Mouse (Mus musculus) limb, embryonic 14.5 days (tissue): ENCODE data around the gene Ldb1. TPM values are rescaled to one million over a fixed set of nuclear protein-coding genes. Genes with fewer than 3 reads are reported as not detected.

ENCODE experiments used
- ATAC-seq: fragments of 200-750 bp; cut with Nextera tagmentation; 2 replicates; pipeline ENCODE4 v1.8.0; 2017; ENCODE audit warnings: low read depth, moderate number of reproducible peaks, moderate TSS enrichment; ENCODE audit not compliant: low FRiP score
- DNase-seq: peaks from one replicate; pipeline ENCODE4 v3.0.0-alpha.2; 2015; ENCODE audit warnings: low spot score
- H3K27ac ChIP-seq: fragments of 300-500 bp; sonication (generic); replicated peaks from 2 replicates; pipeline ENCODE4 v1.5.1; 2014; ENCODE audit warnings: low read depth, mild to moderate bottlenecking, low read length, moderate library complexity, mixed read lengths
- H3K27me3 ChIP-seq: fragments of 300-500 bp; sonication (generic); 2 replicates; pipeline ENCODE4 v1.6.1; 2014; ENCODE audit warnings: low read length, mixed read lengths; ENCODE audit not compliant: control insufficient read depth, insufficient read depth
- H3K36me3 ChIP-seq: fragments of 300-500 bp; sonication (generic); 2 replicates; pipeline ENCODE4 v1.6.1; 2014; ENCODE audit warnings: mild to moderate bottlenecking, low read length, moderate library complexity, mixed read lengths; ENCODE audit not compliant: control insufficient read depth, insufficient read depth
- H3K4me1 ChIP-seq: fragments of 300-500 bp; sonication (generic); 2 replicates; pipeline ENCODE4 v1.6.1; 2014; ENCODE audit warnings: antibody characterized with exemption, low read length, mixed read lengths; ENCODE audit not compliant: control insufficient read depth, insufficient read depth
- H3K4me2 ChIP-seq: fragments of 300-500 bp; sonication (generic); replicated peaks from 2 replicates; pipeline ENCODE4 v1.6.1; 2014; ENCODE audit warnings: low read depth, mild to moderate bottlenecking, low read length, moderate library complexity; ENCODE audit not compliant: severe bottlenecking
- H3K4me3 ChIP-seq: fragments of 300-500 bp; sonication (generic); replicated peaks from 2 replicates; pipeline ENCODE4 v1.5.1; 2014; ENCODE audit warnings: low read length
- H3K9ac ChIP-seq: fragments of 300-500 bp; sonication (generic); 2 replicates; pipeline ENCODE4 v1.6.1; 2014; ENCODE audit warnings: mild to moderate bottlenecking, low read depth, low read length, moderate library complexity; ENCODE audit not compliant: severe bottlenecking
- H3K9me3 ChIP-seq: fragments of 300-500 bp; sonication (generic); 2 replicates; pipeline ENCODE4 v1.6.1; 2016; ENCODE audit warnings: low read length; ENCODE audit not compliant: control insufficient read depth
- POLR2A ChIP-seq: fragments of 200-500 bp; IDR thresholded peaks from 2 replicates; pipeline ENCODE4 v1.8.0; 2012; ENCODE audit warnings: inconsistent platforms, mild to moderate bottlenecking, moderate library complexity, borderline replicate concordance; ENCODE audit not compliant: insufficient read depth, insufficient read length; ENCODE audit errors: extremely low read depth
- WGBS: fragments of 180-500 bp; shearing (Covaris S2); extraction: QIAGEN DNeasy Blood & Tissue Kit; methylation state at CpG from one replicate; pipeline ENCODE4 v1.1.7; 2014; 5-methylcytosine and 5-hydroxymethylcytosine counted together
- polyA plus RNA-seq, 2 experiments: library from polyadenylated mRNA; depleted of rRNA in 1 of 2; stranded (reverse) in 1 of 2; unstranded in 1 of 2; fragments of >200 nt; fragmentation: Nextera tagmentation in 1 of 2; extraction: Ambion mirVana in 1 of 2; gene quantifications; 2 replicates each; pipeline versions ENCODE4 v1.2.1 to v1.2.3; 2012 to 2014

Ldb1 gene
- polyA plus RNA-seq, 2 experiments: 93.8 to 412 TPM

GRCm38 (mm10) chr19:46024959-46025358 lies 20.1 kb downstream of the Ldb1 start:
- Histone ChIP-seq H3K27ac (no peak overlapping the region), H3K4me2 (no peak overlapping the region), H3K4me1 (no peaks in the 10 kb centered on the region), H3K4me3 (no peak overlapping the region), H3K27me3 (no peaks in the 10 kb centered on the region), H3K9me3 (0 out of 2 replicates have a peak, but pooled peaks cover 4% of the 10 kb centered on the region), H3K9ac (no peak overlapping the region), H3K36me3 (0 out of 2 replicates have a peak, but pooled peaks cover under 1% of the 10 kb centered on the region)
- TF ChIP-seq POLR2A: no peak
- ATAC-seq (no peak), DNase-seq (no peak)
- WGBS: 65% methylated on average over 6 of the region's 6 CpGs

- H3K27me3 ChIP-seq: no peaks in the 10 kb centered on the region
- no peaks in the 10 kb centered on the region for H3K4me1 ChIP-seq
- DNase-seq (no peak), ATAC-seq (no peak)
- H3K27ac ChIP-seq: no peak overlapping the region
- no peak overlapping the region for H3K4me2 ChIP-seq
- H3K9me3 ChIP-seq: no peaks in the 10 kb centered on the region
- no peak overlapping the region for H3K4me3 ChIP-seq
- H3K9ac ChIP-seq: no peak overlapping the region
- 69% methylated on average over 2 of the region's 2 CpGs for WGBS
- no peak for TF ChIP-seq POLR2A
- no peaks in the 10 kb centered on the region for H3K36me3 ChIP-seq
Measured at GRCm38 (mm10) chr19:46016023-46016422, 29.0 kb downstream of the Ldb1 start.

- 46% methylated on average over 12 of the region's 12 CpGs for WGBS
- no peaks in the 10 kb centered on the region for H3K27me3 ChIP-seq
- H3K9ac ChIP-seq: no peak overlapping the region
- no peaks in the 10 kb centered on the region for H3K4me1 ChIP-seq
- no peaks in the 10 kb centered on the region for H3K9me3 ChIP-seq
- no peak overlapping the region for H3K4me2 ChIP-seq
- no peak overlapping the region for H3K27ac ChIP-seq
- no peak overlapping the region for H3K4me3 ChIP-seq
- DNase-seq: peak; percentile 91
- H3K36me3 ChIP-seq: no peaks in the 10 kb centered on the region
- ATAC-seq: peak; percentile 71; the same call in 1 of the 2 replicates
- no peak for TF ChIP-seq POLR2A
Measured at GRCm38 (mm10) chr19:46014572-46015178, 30.3 kb downstream of the Ldb1 start.

GRCm38 (mm10) chr19:46005680-46006079 lies 39.3 kb downstream of the Ldb1 start:
- H3K9ac ChIP-seq: no peak overlapping the region
- H3K9me3 ChIP-seq: no peaks in the 10 kb centered on the region
- no peak for TF ChIP-seq POLR2A
- H3K4me2 ChIP-seq: no peak overlapping the region
- no peak overlapping the region for H3K4me3 ChIP-seq
- 73% methylated on average over 7 of the region's 7 CpGs for WGBS
- H3K27me3 ChIP-seq: no peaks in the 10 kb centered on the region
- DNase-seq: no peak
- no peak for ATAC-seq
- H3K27ac ChIP-seq: no peak overlapping the region
- peaks cover 8% of the 10 kb centered on the region; the same call in 1 of the 2 replicates for H3K4me1 ChIP-seq
- no peaks in the 10 kb centered on the region; the same call in none of the 2 replicates for H3K36me3 ChIP-seq

- no peak for TF ChIP-seq POLR2A
- no peak for ATAC-seq
Measured at GRCm38 (mm10) chr19:46004814-46005466, 40.1 kb downstream of the Ldb1 start.

More at GRCm38 (mm10) chr19:46004814-46005466, 40.1 kb downstream of the Ldb1 start:
- WGBS: 80% methylated on average over 17 of the region's 17 CpGs
- no peak for DNase-seq
- Histone ChIP-seq H3K36me3 (no peaks in the 10 kb centered on the region; the same call in none of the 2 replicates), H3K4me1 (peaks cover 8% of the 10 kb centered on the region; the same call in 1 of the 2 replicates), H3K9me3 (no peaks in the 10 kb centered on the region), H3K4me3 (no peak overlapping the region), H3K27me3 (no peaks in the 10 kb centered on the region), H3K9ac (no peak overlapping the region), H3K27ac (no peak overlapping the region), H3K4me2 (0 out of 2 replicates have a peak overlapping the region, but pooled peaks have one; percentile 100)
